Mouse (Mus musculus) liver, adult 2 months (tissue): ENCODE results near the gene Zfp68. TPM values are rescaled to one million over a fixed set of nuclear protein-coding genes. Genes with fewer than 3 reads are reported as not detected.

Source experiments
- DNase-seq: peaks from one replicate; pipeline ENCODE4 v3.0.0-alpha.2; 2011; ENCODE audit warnings: low read depth, low spot score; ENCODE audit errors: extremely low read depth
- H3K27ac ChIP-seq: fragments of 200-500 bp; replicated peaks from 2 replicates; pipeline ENCODE4 v1.5.1; 2012; ENCODE audit warnings: low read depth, mild to moderate bottlenecking, control low read depth, inconsistent platforms, low read length; ENCODE audit not compliant: insufficient read depth
- H3K27me3 ChIP-seq: fragments of 200-500 bp; 2 replicates; pipeline ENCODE4 v1.6.1; 2012; ENCODE audit warnings: mild to moderate bottlenecking, moderate library complexity, low read length, inconsistent platforms; ENCODE audit not compliant: control insufficient read depth, insufficient read depth
- H3K36me3 ChIP-seq: fragments of 200-500 bp; 2 replicates; pipeline ENCODE4 v1.6.1; 2012; ENCODE audit warnings: low read length, inconsistent platforms; ENCODE audit not compliant: control insufficient read depth, insufficient read depth
- H3K4me1 ChIP-seq: fragments of 200-500 bp; 2 replicates; pipeline ENCODE4 v1.6.1; 2011; ENCODE audit warnings: low read length; ENCODE audit not compliant: control insufficient read depth, insufficient read depth
- H3K4me3 ChIP-seq: fragments of 200-500 bp; 2 replicates; pipeline ENCODE4 v1.5.1; 2011; ENCODE audit warnings: low read depth, mild to moderate bottlenecking, control low read depth, low read length, moderate library complexity; ENCODE audit not compliant: insufficient read depth
- H3K79me2 ChIP-seq: fragments of 200-500 bp; 2 replicates; pipeline ENCODE4 v1.6.1; 2012; ENCODE audit warnings: inconsistent platforms, mild to moderate bottlenecking, low read length, moderate library complexity; ENCODE audit not compliant: control insufficient read depth, insufficient read depth
- H3K9ac ChIP-seq: fragments of 200-500 bp; 2 replicates; pipeline ENCODE4 v1.6.1; 2012; ENCODE audit warnings: low read depth, mild to moderate bottlenecking, control low read depth, inconsistent platforms, low read length
- CTCF ChIP-seq: fragments of 200-500 bp; IDR thresholded peaks from 2 replicates; pipeline ENCODE4 v1.5.1; 2011; ENCODE audit warnings: low read depth, low read length, control low read depth
- POLR2A ChIP-seq: fragments of 200-500 bp; IDR thresholded peaks from 2 replicates; pipeline ENCODE4 v1.6.1; 2011; ENCODE audit warnings: low read length, control low read depth; ENCODE audit not compliant: insufficient read depth; ENCODE audit errors: extremely low read depth
- WGBS: fragments of 180-500 bp; shearing (Covaris S2); methylation state at CpG from one replicate; pipeline ENCODE4 v1.1.7; 2018; 5-methylcytosine and 5-hydroxymethylcytosine counted together
- polyA plus RNA-seq: library from polyadenylated mRNA; depleted of rRNA; stranded (reverse); fragments of >200 nt; gene quantifications from 2 replicates; pipeline ENCODE4 v1.2.3, GENCODE M21; 2012
- total RNA-seq: library from RNA; depleted of rRNA; stranded (reverse); fragments of >200 nt; gene quantifications from 2 replicates; pipeline ENCODE4 v1.2.3, GENCODE M21; 2014

The Zfp68 gene
- total and polyA plus RNA-seq, 2 experiments, result 3.3 to 15.3 TPM

- 94% methylated on average over 1 of the region's 1 CpGs for WGBS
- no peak for DNase-seq
- Histone ChIP-seq H3K27ac (no peak overlapping the region), H3K4me1 (no peaks in the 10 kb centered on the region), H3K36me3 (peaks cover 9% of the 10 kb centered on the region), H3K4me3 (no peak overlapping the region), H3K79me2 (no peaks in the 10 kb centered on the region), H3K9ac (no peak overlapping the region), H3K27me3 (no peaks in the 10 kb centered on the region)
- TF ChIP-seq POLR2A, result no peak
- TF ChIP-seq CTCF, result no peak
Observed at GRCm38 (mm10) chr5:138652911-138653310, 33.4 kb upstream of the Zfp68 start.

- WGBS, result 100% methylated on average over 3 of the region's 3 CpGs
Observed at GRCm38 (mm10) chr5:138641761-138642160, 22.2 kb upstream of the Zfp68 start.

GRCm38 (mm10) chr5:138641081-138641480, 21.5 kb upstream of the Zfp68 start:
- Histone ChIP-seq H3K27ac (no peak overlapping the region), H3K36me3 (peaks cover 37% of the 10 kb centered on the region), H3K27me3 (no peaks in the 10 kb centered on the region), H3K9ac (no peak overlapping the region), H3K4me3 (no peak overlapping the region), H3K79me2 (no peaks in the 10 kb centered on the region; the same call in 1 of the 2 replicates), H3K4me1 (no peaks in the 10 kb centered on the region)
- TF ChIP-seq POLR2A (no peak), CTCF (no peak)
- DNase-seq, result no peak
- 95% methylated on average over 3 of the region's 3 CpGs for WGBS

More at GRCm38 (mm10) chr5:138641761-138642160, 22.2 kb upstream of the Zfp68 start:
- no peaks in the 10 kb centered on the region; the same call in 1 of the 2 replicates for H3K79me2 ChIP-seq
- H3K36me3 ChIP-seq, result peaks cover 38% of the 10 kb centered on the region
- no peak overlapping the region for H3K4me3 ChIP-seq
- no peak for TF ChIP-seq CTCF
- no peak for TF ChIP-seq POLR2A
- H3K4me1 ChIP-seq, result no peaks in the 10 kb centered on the region
- no peak overlapping the region for H3K9ac ChIP-seq
- no peak overlapping the region for H3K27ac ChIP-seq
- no peak for DNase-seq
- no peaks in the 10 kb centered on the region for H3K27me3 ChIP-seq

GRCm38 (mm10) chr5:138636486-138636885, 16.9 kb upstream of the Zfp68 start:
- no peak for DNase-seq
- Histone ChIP-seq H3K27ac (no peak overlapping the region), H3K27me3 (no peaks in the 10 kb centered on the region), H3K4me3 (no peak overlapping the region), H3K79me2 (peaks cover 11% of the 10 kb centered on the region; the same call in 1 of the 2 replicates), H3K36me3 (peaks cover 26% of the 10 kb centered on the region), H3K9ac (no peak overlapping the region), H3K4me1 (no peaks in the 10 kb centered on the region)
- no peak for TF ChIP-seq CTCF
- TF ChIP-seq POLR2A, result no peak
- WGBS, result 91% methylated on average over 2 of the region's 2 CpGs

- DNase-seq, result peak; percentile 45
- Histone ChIP-seq H3K4me3 (peak overlapping the region; percentile 88), H3K27me3 (no peaks in the 10 kb centered on the region), H3K4me1 (peaks cover 8% of the 10 kb centered on the region), H3K27ac (no peak overlapping the region), H3K36me3 (no peaks in the 10 kb centered on the region), H3K9ac (no peak overlapping the region; the same call in 1 of the 2 replicates), H3K79me2 (peaks cover 16% of the 10 kb centered on the region)
- TF ChIP-seq POLR2A (no peak), CTCF (no peak)
- WGBS, result 8% methylated on average over 3 of the region's 3 CpGs
Observed at GRCm38 (mm10) chr5:138623478-138623875, 3.9 kb upstream of the Zfp68 start.

- no peaks in the 10 kb centered on the region for H3K36me3 ChIP-seq
- H3K27ac ChIP-seq, result peak within 1 kb of the TSS; percentile 59
- H3K27me3 ChIP-seq, result no peaks in the 10 kb centered on the region
- TF ChIP-seq CTCF (no peak), POLR2A (0 out of 2 replicates have a peak, but pooled peaks have one; percentile 44)
- under 1% methylated on average over 30 of the region's 30 CpGs for WGBS
- peaks cover 8% of the 10 kb centered on the region for H3K4me1 ChIP-seq
- H3K4me3 ChIP-seq, result peak within 1 kb of the TSS; percentile 88
- peak; percentile 88 for DNase-seq
- H3K79me2 ChIP-seq, result peaks cover 19% of the 10 kb centered on the region
- H3K9ac ChIP-seq, result peak within 1 kb of the TSS; percentile 85
Observed at GRCm38 (mm10) chr5:138622645-138623477, 3.3 kb upstream of the Zfp68 start, which contains the start of gene A430033K04Rik. A430033K04Rik (plus strand) TSS chr5:138622859.
